Mouse (Mus musculus): ENCODE measurements around the gene Psap. TPM values are rescaled to one million over a fixed set of nuclear protein-coding genes. Genes with fewer than 3 reads are reported as not detected.
A peak's percentile ranks its signal among the peaks of the same experiment; 100 is the strongest.

The Psap gene
- polyA plus RNA-seq, 1 experiment from 2014 or later = 75.2 TPM

GRCm38 (mm10) chr10:60269141-60270064, 8.0 kb upstream of the Psap start:
- no peaks in the 10 kb centered on the region for H3K9me3 ChIP-seq
- no peaks in the 10 kb centered on the region for H3K36me3 ChIP-seq
- 65% methylated on average over 13 of the region's 13 CpGs for WGBS
- H3K27me3 ChIP-seq (ENCODE audit: insufficient read depth, poor library complexity, severe bottlenecking) = no peaks in the 10 kb centered on the region
- H3K4me1 ChIP-seq = peaks cover 26% of the 10 kb centered on the region
- no peak for DNase-seq (ENCODE audit: low spot score)
- no peak overlapping the region for H3K4me3 ChIP-seq
- H3K27ac ChIP-seq = peak overlapping the region; percentile 56; the same call in 1 of the 2 replicates

- H3K27me3 ChIP-seq (ENCODE audit: insufficient read depth, poor library complexity, severe bottlenecking) = no peaks in the 10 kb centered on the region
- no peak overlapping the region for H3K4me3 ChIP-seq
- H3K9me3 ChIP-seq = no peaks in the 10 kb centered on the region
- DNase-seq (ENCODE audit: low spot score) = no peak
- H3K27ac ChIP-seq = no peak overlapping the region
- 62% methylated on average over 6 of the region's 6 CpGs for WGBS
- no peaks in the 10 kb centered on the region for H3K36me3 ChIP-seq
- peaks cover 23% of the 10 kb centered on the region for H3K4me1 ChIP-seq
Measured at GRCm38 (mm10) chr10:60271015-60271414, 6.4 kb upstream of the Psap start.

GRCm38 (mm10) chr10:60272241-60272640, 5.2 kb upstream of the Psap start:
- DNase-seq (ENCODE audit: low spot score) = no peak
- 9% methylated on average over 6 of the region's 6 CpGs for WGBS
- Histone ChIP-seq H3K27me3 (ENCODE audit: insufficient read depth, poor library complexity, severe bottlenecking) (no peaks in the 10 kb centered on the region), H3K9me3 (no peaks in the 10 kb centered on the region), H3K27ac (no peak overlapping the region), H3K4me1 (peaks cover 26% of the 10 kb centered on the region), H3K36me3 (no peaks in the 10 kb centered on the region), H3K4me3 (no peak overlapping the region)

GRCm38 (mm10) chr10:60273382-60273781, 4.0 kb upstream of the Psap start:
- no peaks in the 10 kb centered on the region for H3K9me3 ChIP-seq
- no peak overlapping the region for H3K4me3 ChIP-seq
- H3K36me3 ChIP-seq = no peaks in the 10 kb centered on the region
- H3K4me1 ChIP-seq = peaks cover 29% of the 10 kb centered on the region
- DNase-seq (ENCODE audit: low spot score) = no peak
- no peak overlapping the region for H3K27ac ChIP-seq
- no peaks in the 10 kb centered on the region for H3K27me3 ChIP-seq (ENCODE audit: insufficient read depth, poor library complexity, severe bottlenecking)
- 58% methylated on average over 6 of the region's 6 CpGs for WGBS

GRCm38 (mm10) chr10:60278006-60278399, 576 bp downstream of the Psap start:
- Histone ChIP-seq H3K27me3 (ENCODE audit: insufficient read depth, poor library complexity, severe bottlenecking) (no peaks in the 10 kb centered on the region), H3K36me3 (peaks cover 4% of the 10 kb centered on the region; the same call in 1 of the 2 replicates), H3K9me3 (no peaks in the 10 kb centered on the region), H3K4me1 (peaks cover 39% of the 10 kb centered on the region), H3K4me3 (peak overlapping the region; percentile 85), H3K27ac (peak overlapping the region; percentile 99)
- DNase-seq (ENCODE audit: low spot score) = no peak
- 9% methylated on average over 13 of the region's 13 CpGs for WGBS

- Histone ChIP-seq H3K4me3 (peak overlapping the region; percentile 85; the same call in 1 of the 2 replicates), H3K27me3 (ENCODE audit: insufficient read depth, poor library complexity, severe bottlenecking) (no peaks in the 10 kb centered on the region), H3K27ac (no peak overlapping the region), H3K9me3 (no peaks in the 10 kb centered on the region), H3K4me1 (peaks cover 42% of the 10 kb centered on the region), H3K36me3 (peaks cover 4% of the 10 kb centered on the region; the same call in 1 of the 2 replicates)
- WGBS = 90% methylated on average over 3 of the region's 3 CpGs
- no peak for DNase-seq (ENCODE audit: low spot score)
Measured at GRCm38 (mm10) chr10:60278786-60279185, 1.4 kb downstream of the Psap start.

- 75% methylated on average over 8 of the region's 8 CpGs for WGBS
- H3K4me3 ChIP-seq = no peak overlapping the region
- peaks cover 4% of the 10 kb centered on the region; the same call in 1 of the 2 replicates for H3K36me3 ChIP-seq
- H3K27ac ChIP-seq = no peak overlapping the region
- H3K4me1 ChIP-seq = peaks cover 47% of the 10 kb centered on the region
- H3K27me3 ChIP-seq (ENCODE audit: insufficient read depth, poor library complexity, severe bottlenecking) = no peaks in the 10 kb centered on the region
- no peak for DNase-seq (ENCODE audit: low spot score)
- H3K9me3 ChIP-seq = no peaks in the 10 kb centered on the region
Measured at GRCm38 (mm10) chr10:60279290-60279940, 2.0 kb downstream of the Psap start.

GRCm38 (mm10) chr10:60279941-60280301, 2.5 kb downstream of the Psap start:
- 88% methylated on average over 9 of the region's 9 CpGs for WGBS
- Histone ChIP-seq H3K27ac (no peak overlapping the region), H3K4me1 (peaks cover 52% of the 10 kb centered on the region), H3K4me3 (no peak overlapping the region), H3K27me3 (ENCODE audit: insufficient read depth, poor library complexity, severe bottlenecking) (no peaks in the 10 kb centered on the region), H3K36me3 (peaks cover 4% of the 10 kb centered on the region; the same call in 1 of the 2 replicates), H3K9me3 (no peaks in the 10 kb centered on the region)
- no peak for DNase-seq (ENCODE audit: low spot score)

GRCm38 (mm10) chr10:60280353-60280752, 2.9 kb downstream of the Psap start:
- Histone ChIP-seq H3K27ac (no peak overlapping the region), H3K36me3 (peaks cover 4% of the 10 kb centered on the region; the same call in 1 of the 2 replicates), H3K4me3 (no peak overlapping the region), H3K9me3 (no peaks in the 10 kb centered on the region), H3K27me3 (ENCODE audit: insufficient read depth, poor library complexity, severe bottlenecking) (no peaks in the 10 kb centered on the region), H3K4me1 (peaks cover 57% of the 10 kb centered on the region)
- no peak for DNase-seq (ENCODE audit: low spot score)
- 91% methylated on average over 6 of the region's 6 CpGs for WGBS

GRCm38 (mm10) chr10:60281571-60282050, 4.2 kb downstream of the Psap start:
- Histone ChIP-seq H3K4me1 (peaks cover 69% of the 10 kb centered on the region), H3K27me3 (ENCODE audit: insufficient read depth, poor library complexity, severe bottlenecking) (no peaks in the 10 kb centered on the region), H3K4me3 (no peak overlapping the region), H3K27ac (no peak overlapping the region), H3K36me3 (peaks cover 4% of the 10 kb centered on the region; the same call in 1 of the 2 replicates), H3K9me3 (no peaks in the 10 kb centered on the region)
- WGBS = 90% methylated on average over 9 of the region's 9 CpGs
- no peak for DNase-seq (ENCODE audit: low spot score)

GRCm38 (mm10) chr10:60282116-60283014, 4.9 kb downstream of the Psap start:
- H3K4me3 ChIP-seq = no peak overlapping the region
- H3K27ac ChIP-seq = no peak overlapping the region
- WGBS = 83% methylated on average over 10 of the region's 10 CpGs
- no peaks in the 10 kb centered on the region for H3K27me3 ChIP-seq (ENCODE audit: insufficient read depth, poor library complexity, severe bottlenecking)
- DNase-seq (ENCODE audit: low spot score) = no peak
- peaks cover 4% of the 10 kb centered on the region; the same call in 1 of the 2 replicates for H3K36me3 ChIP-seq
- H3K4me1 ChIP-seq = peaks cover 70% of the 10 kb centered on the region
- H3K9me3 ChIP-seq = no peaks in the 10 kb centered on the region

GRCm38 (mm10) chr10:60284248-60284647, 6.8 kb downstream of the Psap start:
- peaks cover 73% of the 10 kb centered on the region for H3K4me1 ChIP-seq
- H3K36me3 ChIP-seq = peaks cover 4% of the 10 kb centered on the region; the same call in 1 of the 2 replicates
- WGBS = 90% methylated on average over 6 of the region's 6 CpGs
- no peak overlapping the region for H3K27ac ChIP-seq
- no peak overlapping the region for H3K4me3 ChIP-seq
- no peaks in the 10 kb centered on the region for H3K27me3 ChIP-seq (ENCODE audit: insufficient read depth, poor library complexity, severe bottlenecking)
- DNase-seq (ENCODE audit: low spot score) = no peak
- no peaks in the 10 kb centered on the region for H3K9me3 ChIP-seq
